Mouse (Mus musculus): Measurements from ENCODE around the gene Por. TPM values are rescaled to one million over a fixed set of nuclear protein-coding genes. Genes with fewer than 3 reads are reported as not detected.
A peak's percentile ranks its signal among the peaks of the same experiment; 100 is the strongest.

The Por gene
- 52.6 and 56.7 TPM in 2 replicates for polyA plus RNA-seq (2015; fragmentation: Nextera tagmentation; extraction: Ambion mirVana)

DNA sequence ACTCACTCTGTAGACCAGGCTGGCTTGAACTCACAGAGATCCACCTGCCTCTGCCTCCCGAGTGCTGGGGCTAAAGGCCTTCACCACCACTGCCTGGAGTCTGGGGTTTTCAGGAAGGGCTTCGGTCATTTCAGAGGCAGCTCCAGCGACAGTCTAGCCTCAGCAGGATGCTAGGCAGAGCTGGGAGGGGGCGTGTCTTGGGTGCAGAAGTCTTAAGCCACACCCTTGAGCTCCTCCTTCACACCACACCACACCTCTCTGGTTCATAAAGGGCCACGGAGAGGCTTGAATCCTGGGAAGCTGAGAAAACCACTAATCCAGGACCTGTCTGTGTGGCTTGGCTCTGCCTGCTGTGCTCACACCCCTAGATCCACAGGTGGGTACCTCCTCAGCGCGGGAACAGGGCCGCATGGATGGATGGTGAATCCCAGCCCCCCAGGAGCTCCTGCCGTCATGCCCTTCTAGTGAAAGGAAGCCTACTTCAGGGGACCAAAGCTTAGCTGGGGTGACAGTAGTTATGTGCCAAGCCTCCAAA is at the start of gene Por:
Gene Por, plus strand, starts transcription at position 293 of the 535 bp plus-strand sequence.
- H3K9ac ChIP-seq (ENCODE audit: low read length), result no peak within 1 kb of the TSS
- H3K4me2 ChIP-seq (ENCODE audit: low read depth, low read length), result no peak within 1 kb of the TSS
- ATAC-seq (replicated peaks; ENCODE audit: extremely low read depth, insufficient read depth, low FRiP score), result no peak
- no peaks in the 10 kb centered on the region for H3K36me3 ChIP-seq (ENCODE audit: control insufficient read depth, insufficient read depth)
- peaks cover under 1% of the 10 kb centered on the region; the same call in 1 of the 2 replicates for H3K4me1 ChIP-seq (ENCODE audit: control insufficient read depth, insufficient read depth, low read length)
- no peak within 1 kb of the TSS for H3K27ac ChIP-seq (ENCODE audit: low read length)
- H3K9me3 ChIP-seq (replicated peaks; ENCODE audit: control insufficient read depth, low read length), result peaks cover 6% of the 10 kb centered on the region
- no peak within 1 kb of the TSS for H3K4me3 ChIP-seq (ENCODE audit: low read length)
- no peaks in the 10 kb centered on the region for H3K27me3 ChIP-seq (ENCODE audit: control insufficient read depth, insufficient read depth, low read length)
- 23% methylated on average over 9 of the region's 9 CpGs for WGBS

DNA sequence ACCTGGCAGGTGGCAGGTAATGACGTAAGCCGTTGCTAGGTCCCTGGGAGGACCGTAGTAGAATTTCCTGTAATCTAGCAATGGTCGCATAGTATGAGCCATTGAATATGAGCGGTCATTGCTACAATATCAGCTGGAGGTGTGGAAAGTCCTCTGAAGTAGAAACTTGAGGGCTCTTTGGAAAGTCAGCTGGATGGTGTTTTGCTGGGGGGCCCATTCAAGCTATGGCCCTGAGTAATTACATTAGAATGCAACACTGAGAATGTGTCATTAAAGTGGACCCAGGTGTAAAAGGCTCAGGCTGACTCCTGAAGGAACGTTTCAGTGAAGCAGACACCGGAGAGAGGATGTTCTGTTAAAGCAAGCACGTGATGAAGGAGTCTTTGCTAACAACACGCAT is 49.3 kb upstream of the Por start:
- Histone ChIP-seq H3K4me1 (ENCODE audit: control insufficient read depth, insufficient read depth, low read length) (no peaks in the 10 kb centered on the region), H3K27ac (ENCODE audit: low read length) (no peak overlapping the region), H3K36me3 (ENCODE audit: control insufficient read depth, insufficient read depth) (no peaks in the 10 kb centered on the region), H3K27me3 (ENCODE audit: control insufficient read depth, insufficient read depth, low read length) (no peaks in the 10 kb centered on the region), H3K9me3 (replicated peaks; ENCODE audit: control insufficient read depth, low read length) (no peaks in the 10 kb centered on the region), H3K4me3 (ENCODE audit: low read length) (no peak overlapping the region), H3K9ac (ENCODE audit: low read length) (no peak overlapping the region), H3K4me2 (ENCODE audit: low read depth, low read length) (no peak overlapping the region)
- no peak for ATAC-seq (replicated peaks; ENCODE audit: extremely low read depth, insufficient read depth, low FRiP score)
- 80% methylated on average over 9 of the region's 9 CpGs for WGBS

DNA sequence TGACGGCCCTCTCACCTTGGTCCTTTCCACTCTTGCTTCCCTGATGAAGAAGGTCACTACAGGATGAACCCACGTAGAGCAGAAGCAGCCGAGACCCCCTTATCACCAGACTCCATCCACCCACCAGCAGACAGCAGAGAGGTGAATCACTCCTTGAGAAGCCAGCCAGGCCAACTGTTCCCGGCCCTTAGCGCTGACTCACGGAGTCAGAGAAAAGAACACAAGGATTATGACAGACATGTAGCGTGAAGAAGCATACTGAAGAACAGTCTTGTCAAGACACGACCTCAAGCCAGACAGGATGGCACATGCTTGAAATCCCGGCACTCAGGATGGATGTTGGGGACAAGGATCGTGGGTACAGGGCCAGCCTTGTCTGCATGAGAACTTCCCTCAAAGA is 48.1 kb upstream of the Por start:
- Histone ChIP-seq H3K36me3 (ENCODE audit: control insufficient read depth, insufficient read depth) (no peaks in the 10 kb centered on the region), H3K27ac (ENCODE audit: low read length) (no peak overlapping the region), H3K4me2 (ENCODE audit: low read depth, low read length) (no peak overlapping the region), H3K27me3 (ENCODE audit: control insufficient read depth, insufficient read depth, low read length) (no peaks in the 10 kb centered on the region), H3K4me3 (ENCODE audit: low read length) (no peak overlapping the region), H3K4me1 (ENCODE audit: control insufficient read depth, insufficient read depth, low read length) (no peaks in the 10 kb centered on the region), H3K9me3 (replicated peaks; ENCODE audit: control insufficient read depth, low read length) (no peaks in the 10 kb centered on the region), H3K9ac (ENCODE audit: low read length) (no peak overlapping the region)
- 68% methylated on average over 10 of the region's 10 CpGs for WGBS
- ATAC-seq (replicated peaks; ENCODE audit: extremely low read depth, insufficient read depth, low FRiP score), result no peak

- no peak overlapping the region for H3K9ac ChIP-seq (ENCODE audit: low read length)
- H3K27ac ChIP-seq (ENCODE audit: low read length), result no peak overlapping the region
- H3K4me1 ChIP-seq (ENCODE audit: control insufficient read depth, insufficient read depth, low read length), result no peaks in the 10 kb centered on the region
- H3K4me2 ChIP-seq (ENCODE audit: low read depth, low read length), result no peak overlapping the region
- no peaks in the 10 kb centered on the region for H3K27me3 ChIP-seq (ENCODE audit: control insufficient read depth, insufficient read depth, low read length)
- no peak overlapping the region for H3K4me3 ChIP-seq (ENCODE audit: low read length)
- no peaks in the 10 kb centered on the region for H3K9me3 ChIP-seq (replicated peaks; ENCODE audit: control insufficient read depth, low read length)
- H3K36me3 ChIP-seq (ENCODE audit: control insufficient read depth, insufficient read depth), result no peaks in the 10 kb centered on the region
- ATAC-seq (replicated peaks; ENCODE audit: extremely low read depth, insufficient read depth, low FRiP score), result no peak
- WGBS, result 81% methylated on average over 18 of the region's 18 CpGs
Observed at GRCm38 (mm10) chr5:135623006-135623563, 46.7 kb upstream of the Por start.

- Histone ChIP-seq H3K9me3 (replicated peaks; ENCODE audit: control insufficient read depth, low read length) (no peaks in the 10 kb centered on the region), H3K27ac (ENCODE audit: low read length) (no peak overlapping the region), H3K4me3 (ENCODE audit: low read length) (no peak overlapping the region), H3K4me2 (ENCODE audit: low read depth, low read length) (no peak overlapping the region), H3K27me3 (ENCODE audit: control insufficient read depth, insufficient read depth, low read length) (no peaks in the 10 kb centered on the region), H3K36me3 (ENCODE audit: control insufficient read depth, insufficient read depth) (no peaks in the 10 kb centered on the region), H3K9ac (ENCODE audit: low read length) (no peak overlapping the region), H3K4me1 (ENCODE audit: control insufficient read depth, insufficient read depth, low read length) (peaks cover 8% of the 10 kb centered on the region)
- WGBS, result 40% methylated on average over 10 of the region's 10 CpGs
- no peak for ATAC-seq (replicated peaks; ENCODE audit: extremely low read depth, insufficient read depth, low FRiP score)
Observed at GRCm38 (mm10) chr5:135628916-135629315, 40.9 kb upstream of the Por start.

GRCm38 (mm10) chr5:135629401-135629800 is 40.4 kb upstream of the Por start:
- Histone ChIP-seq H3K36me3 (ENCODE audit: control insufficient read depth, insufficient read depth) (no peaks in the 10 kb centered on the region), H3K4me3 (ENCODE audit: low read length) (no peak overlapping the region), H3K27ac (ENCODE audit: low read length) (no peak overlapping the region), H3K27me3 (ENCODE audit: control insufficient read depth, insufficient read depth, low read length) (no peaks in the 10 kb centered on the region), H3K4me1 (ENCODE audit: control insufficient read depth, insufficient read depth, low read length) (peaks cover 8% of the 10 kb centered on the region), H3K9me3 (replicated peaks; ENCODE audit: control insufficient read depth, low read length) (no peaks in the 10 kb centered on the region), H3K9ac (ENCODE audit: low read length) (no peak overlapping the region), H3K4me2 (ENCODE audit: low read depth, low read length) (no peak overlapping the region)
- ATAC-seq (replicated peaks; ENCODE audit: extremely low read depth, insufficient read depth, low FRiP score), result no peak
- WGBS, result 84% methylated on average over 3 of the region's 3 CpGs

DNA sequence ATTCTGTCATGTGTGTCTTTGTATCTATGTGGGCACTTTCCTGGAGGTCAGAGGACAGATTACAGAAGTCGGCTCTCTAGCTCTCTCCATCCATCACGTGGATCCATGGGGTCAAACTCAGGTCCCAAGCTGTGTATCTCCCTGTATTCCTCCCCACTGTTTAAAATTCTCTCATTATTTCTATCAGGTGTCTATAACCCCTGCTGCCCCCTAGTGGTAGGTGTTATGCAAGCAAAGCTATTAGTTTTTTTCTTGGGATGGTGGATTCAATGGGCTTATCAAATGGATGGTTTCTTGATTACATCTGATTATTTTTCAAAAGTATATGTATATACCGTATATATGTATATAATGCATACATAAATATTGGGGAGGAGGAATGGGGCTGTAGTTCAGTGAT is 39.2 kb upstream of the Por start:
- Histone ChIP-seq H3K27me3 (ENCODE audit: control insufficient read depth, insufficient read depth, low read length) (no peaks in the 10 kb centered on the region), H3K9ac (ENCODE audit: low read length) (no peak overlapping the region), H3K4me2 (ENCODE audit: low read depth, low read length) (no peak overlapping the region), H3K36me3 (ENCODE audit: control insufficient read depth, insufficient read depth) (peaks cover 6% of the 10 kb centered on the region), H3K27ac (ENCODE audit: low read length) (no peak overlapping the region), H3K9me3 (replicated peaks; ENCODE audit: control insufficient read depth, low read length) (no peaks in the 10 kb centered on the region), H3K4me1 (ENCODE audit: control insufficient read depth, insufficient read depth, low read length) (peaks cover 8% of the 10 kb centered on the region), H3K4me3 (ENCODE audit: low read length) (no peak overlapping the region)
- 22% methylated on average over 3 of the region's 3 CpGs for WGBS
- no peak for ATAC-seq (replicated peaks; ENCODE audit: extremely low read depth, insufficient read depth, low FRiP score)

DNA sequence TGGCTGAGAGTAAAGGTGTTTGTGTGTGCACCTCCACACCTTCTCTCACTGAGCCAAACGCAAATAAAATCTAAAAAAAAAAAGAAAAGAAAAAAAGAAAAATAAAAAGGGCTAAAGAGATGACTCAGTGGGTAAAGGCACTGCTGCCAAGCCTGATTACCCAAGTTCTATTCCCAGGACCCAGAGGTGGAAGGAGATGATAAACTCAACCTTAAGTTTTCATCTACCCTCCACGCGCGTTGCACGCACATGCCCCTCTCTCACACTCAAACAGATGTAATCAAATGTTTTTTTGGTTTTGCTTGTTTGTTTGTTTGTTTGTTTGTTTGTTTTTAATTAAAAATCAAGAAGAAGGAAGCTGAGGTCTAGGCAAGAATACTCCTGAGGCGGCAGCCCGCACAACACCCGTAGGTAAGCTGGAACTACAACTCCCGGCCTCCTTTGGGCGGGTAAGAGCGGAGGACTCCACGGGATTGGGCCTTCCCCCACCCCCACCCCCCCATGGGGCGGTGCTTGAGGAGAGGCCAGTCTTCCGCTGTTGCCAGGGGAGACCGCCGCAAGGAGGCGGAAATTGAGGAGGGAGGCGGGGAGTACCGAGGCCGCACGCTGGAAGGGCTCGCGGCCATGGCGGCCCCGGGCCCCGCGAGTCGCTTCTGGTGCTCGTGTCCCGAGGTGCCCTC is 37.6 kb upstream of the Por start, which contains the start of gene Rhbdd2:
Gene Rhbdd2, plus strand, starts transcription at position 502 of the 680 bp plus-strand sequence.
- Histone ChIP-seq H3K4me3 (ENCODE audit: low read length) (peak within 1 kb of the TSS; percentile 78), H3K27me3 (ENCODE audit: control insufficient read depth, insufficient read depth, low read length) (no peaks in the 10 kb centered on the region), H3K4me2 (ENCODE audit: low read depth, low read length) (peak within 1 kb of the TSS; percentile 71), H3K36me3 (ENCODE audit: control insufficient read depth, insufficient read depth) (peaks cover 16% of the 10 kb centered on the region), H3K27ac (ENCODE audit: low read length) (peak within 1 kb of the TSS; percentile 85), H3K9ac (ENCODE audit: low read length) (peak within 1 kb of the TSS; percentile 86), H3K9me3 (replicated peaks; ENCODE audit: control insufficient read depth, low read length) (no peaks in the 10 kb centered on the region), H3K4me1 (ENCODE audit: control insufficient read depth, insufficient read depth, low read length) (peaks cover 8% of the 10 kb centered on the region)
- ATAC-seq (replicated peaks; ENCODE audit: extremely low read depth, insufficient read depth, low FRiP score), result peak; percentile 99
- 12% methylated on average over 27 of the region's 30 CpGs for WGBS

DNA sequence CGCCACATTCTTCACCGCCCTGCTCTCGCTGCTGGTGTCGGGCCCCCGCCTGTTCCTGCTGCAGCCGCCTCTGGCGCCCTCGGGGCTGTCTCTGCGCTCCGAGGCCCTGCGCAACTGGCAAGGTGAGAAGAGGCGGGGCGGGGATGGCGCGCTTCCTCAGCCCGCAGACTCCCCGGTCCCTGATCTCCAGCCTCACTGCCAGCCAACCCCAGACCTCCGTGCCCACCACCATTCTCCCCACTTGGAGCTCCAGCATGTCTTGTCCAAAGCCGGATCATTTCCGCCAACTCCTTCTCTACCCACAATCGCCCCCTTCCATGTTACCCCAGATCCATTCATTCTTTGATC is 37.1 kb upstream of the Por start:
- ATAC-seq (replicated peaks; ENCODE audit: extremely low read depth, insufficient read depth, low FRiP score), result no peak; the same call in 1 of the 2 replicates
- 0% methylated on average over 21 of the region's 21 CpGs for WGBS
- Histone ChIP-seq H3K4me1 (ENCODE audit: control insufficient read depth, insufficient read depth, low read length) (peaks cover 8% of the 10 kb centered on the region), H3K9ac (ENCODE audit: low read length) (peak overlapping the region; percentile 86), H3K27ac (ENCODE audit: low read length) (peak overlapping the region; percentile 85), H3K36me3 (ENCODE audit: control insufficient read depth, insufficient read depth) (peaks cover 17% of the 10 kb centered on the region), H3K4me3 (ENCODE audit: low read length) (peak overlapping the region; percentile 78), H3K9me3 (replicated peaks; ENCODE audit: control insufficient read depth, low read length) (no peaks in the 10 kb centered on the region), H3K4me2 (ENCODE audit: low read depth, low read length) (peak overlapping the region; percentile 71), H3K27me3 (ENCODE audit: control insufficient read depth, insufficient read depth, low read length) (no peaks in the 10 kb centered on the region)

Data from heart, embryonic 16.5 days (tissue).